Mouse (Mus musculus): ENCODE measurements around the gene Slc7a5.

- TF ChIP-seq POLR2A (IDR thresholded peaks at IDR 0.05; ENCODE audit: borderline replicate concordance, extremely low read depth, insufficient read depth, insufficient read length, poor library complexity, severe bottlenecking) = no peak
- no peak for TF ChIP-seq CTCF (IDR thresholded peaks at IDR 0.05; ENCODE audit: borderline replicate concordance, extremely low read depth, insufficient read depth, insufficient read length)
Measured at GRCm38 (mm10) chr8:121848495-121848894, 59.0 kb downstream of the Slc7a5 start.
